Mouse (Mus musculus): ENCODE results near the gene Atxn7l1.

The Atxn7l1 gene

DNA sequence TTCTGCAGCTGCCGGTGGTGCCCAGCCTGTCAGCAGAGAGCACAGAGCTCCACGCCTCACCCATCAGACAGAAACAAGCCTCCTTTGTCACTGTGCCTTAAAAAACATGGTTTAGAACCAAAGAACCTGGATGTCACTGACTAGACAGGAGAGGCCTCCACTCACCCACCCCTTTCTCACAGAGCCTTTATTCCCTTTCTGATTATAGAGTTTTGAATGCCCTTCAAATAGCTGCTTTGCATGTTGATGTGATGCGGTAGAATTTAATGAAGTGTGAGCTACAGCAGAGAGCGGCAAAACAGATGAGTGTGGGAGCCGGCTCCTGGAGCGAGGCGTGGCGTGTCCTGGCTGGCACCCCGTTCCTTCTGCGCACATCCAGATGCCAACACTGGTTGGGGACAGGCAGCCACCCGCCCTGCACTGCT lies 77.6 kb downstream of the Atxn7l1 start:
- no peak for DNase-seq (ENCODE audit: low read depth in 2 of 2, low spot score in 2 of 2)

GRCm38 (mm10) chr12:33225978-33226377 lies 78.5 kb downstream of the Atxn7l1 start:
- DNase-seq (ENCODE audit: low read depth in 2 of 2, low spot score in 2 of 2), result no peak

DNA sequence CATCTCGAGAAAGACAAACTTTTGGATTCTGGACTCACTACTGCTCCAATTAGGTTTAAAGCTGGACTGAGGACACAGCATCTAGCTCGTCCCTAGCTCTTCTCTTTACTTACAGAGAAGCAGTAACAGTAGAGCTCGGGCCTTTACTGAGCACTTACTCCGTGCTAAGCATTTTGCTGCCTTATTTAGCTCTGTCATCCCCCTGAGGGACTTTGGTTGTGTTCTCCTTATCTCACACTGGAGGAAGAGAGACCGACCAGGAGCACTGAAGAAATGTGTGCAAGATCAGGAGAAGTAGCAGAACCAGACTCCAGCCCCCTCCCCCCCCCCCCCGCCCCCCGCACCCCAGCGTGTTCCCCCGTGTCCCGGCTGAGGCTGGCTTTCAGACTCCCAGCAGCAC lies 79.1 kb downstream of the Atxn7l1 start:
- DNase-seq (ENCODE audit: low read depth in 2 of 2, low spot score in 2 of 2), result no peak

- DNase-seq (ENCODE audit: low read depth in 2 of 2, low spot score in 2 of 2), result no peak
These were observed 87.8 kb downstream of the Atxn7l1 start for GRCm38 (mm10) chr12:33235314-33235713.

DNA sequence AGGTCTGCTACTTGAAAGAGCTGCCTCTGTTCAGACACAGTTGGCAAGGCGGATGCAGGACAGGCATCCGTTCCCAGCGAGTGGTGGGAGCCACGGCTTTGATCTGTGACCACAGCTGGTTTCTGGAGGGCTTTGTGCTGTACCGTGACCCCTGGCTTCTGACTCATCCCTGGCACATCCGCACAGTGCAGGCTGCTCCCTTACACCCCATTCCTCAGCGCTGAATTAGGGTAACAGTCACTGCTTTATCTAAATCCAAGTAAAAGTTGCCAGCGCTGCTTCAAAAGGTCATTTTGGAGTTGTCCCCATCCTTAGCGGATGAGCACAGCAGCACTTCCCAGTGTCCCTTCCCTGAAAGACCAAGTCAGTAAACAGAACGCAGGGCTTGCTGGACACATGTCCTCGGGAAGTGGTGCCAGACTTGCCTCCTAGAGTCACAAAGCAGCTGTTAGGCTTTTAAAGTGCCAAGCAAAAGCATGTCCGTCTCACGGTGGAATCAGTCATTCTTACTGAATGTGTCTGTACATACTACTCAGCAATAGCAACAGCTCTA lies 88.4 kb downstream of the Atxn7l1 start:
- no peak for DNase-seq (ENCODE audit: low read depth in 2 of 2, low spot score in 2 of 2)

DNA sequence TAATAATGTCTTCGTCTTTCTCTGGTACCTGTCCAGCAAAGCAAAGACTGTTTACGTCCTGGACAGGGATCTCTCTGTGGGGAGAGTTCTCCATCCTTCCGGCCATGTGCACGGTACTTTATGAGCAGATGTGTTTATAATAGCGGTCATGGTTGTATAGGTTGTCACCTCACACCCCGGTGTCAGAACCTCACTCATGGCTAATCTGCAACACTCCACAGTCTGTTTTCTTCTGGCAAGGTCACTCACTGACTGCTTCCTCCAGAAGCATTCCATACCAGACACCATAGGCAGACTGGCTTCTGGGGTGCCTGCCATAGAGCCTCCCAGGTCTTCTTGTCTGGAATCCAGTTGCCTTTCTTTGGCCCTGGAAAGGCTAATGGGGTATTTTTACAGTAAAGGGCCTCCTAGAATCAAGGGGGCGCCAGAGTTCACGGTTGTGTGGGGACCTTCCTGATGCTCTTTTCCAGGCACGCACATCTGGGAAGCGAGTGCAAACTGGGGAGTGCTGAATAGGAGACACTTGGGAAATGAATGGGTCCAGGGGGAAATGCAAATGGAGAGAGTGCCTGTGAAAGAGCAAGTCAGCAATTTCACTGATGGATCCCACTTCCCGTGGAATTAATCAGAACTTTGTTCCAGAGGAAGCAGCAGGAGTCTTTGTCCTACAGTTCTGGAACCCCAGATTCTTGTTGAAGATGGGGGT lies 89.0 kb downstream of the Atxn7l1 start:
- no peak for DNase-seq (ENCODE audit: low read depth in 2 of 2, low spot score in 2 of 2)

DNA sequence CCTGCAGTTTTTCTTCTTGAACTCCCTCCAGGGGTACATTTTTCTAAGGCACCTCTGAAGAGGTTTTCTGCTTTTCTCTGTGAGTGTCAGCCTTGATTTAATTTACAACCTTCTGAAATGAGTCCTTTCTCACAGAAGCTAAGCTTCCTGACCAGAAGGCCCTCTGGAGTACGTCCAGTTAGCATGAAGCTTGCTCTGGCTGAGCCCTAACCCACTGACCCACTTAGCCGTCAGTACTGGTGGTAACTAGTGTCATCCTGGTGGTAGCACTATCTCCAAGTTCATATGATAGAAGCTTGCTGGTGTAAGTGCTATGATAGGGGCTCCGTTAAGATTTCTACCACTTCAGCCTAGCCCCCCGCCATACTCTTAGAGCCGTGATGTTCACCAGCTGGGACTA lies 89.6 kb downstream of the Atxn7l1 start:
- DNase-seq (ENCODE audit: low read depth in 2 of 2, low spot score in 2 of 2), result no peak

GRCm38 (mm10) chr12:33242679-33243078 lies 95.2 kb downstream of the Atxn7l1 start:
- no peak for DNase-seq (ENCODE audit: low read depth in 2 of 2, low spot score in 2 of 2)

DNA sequence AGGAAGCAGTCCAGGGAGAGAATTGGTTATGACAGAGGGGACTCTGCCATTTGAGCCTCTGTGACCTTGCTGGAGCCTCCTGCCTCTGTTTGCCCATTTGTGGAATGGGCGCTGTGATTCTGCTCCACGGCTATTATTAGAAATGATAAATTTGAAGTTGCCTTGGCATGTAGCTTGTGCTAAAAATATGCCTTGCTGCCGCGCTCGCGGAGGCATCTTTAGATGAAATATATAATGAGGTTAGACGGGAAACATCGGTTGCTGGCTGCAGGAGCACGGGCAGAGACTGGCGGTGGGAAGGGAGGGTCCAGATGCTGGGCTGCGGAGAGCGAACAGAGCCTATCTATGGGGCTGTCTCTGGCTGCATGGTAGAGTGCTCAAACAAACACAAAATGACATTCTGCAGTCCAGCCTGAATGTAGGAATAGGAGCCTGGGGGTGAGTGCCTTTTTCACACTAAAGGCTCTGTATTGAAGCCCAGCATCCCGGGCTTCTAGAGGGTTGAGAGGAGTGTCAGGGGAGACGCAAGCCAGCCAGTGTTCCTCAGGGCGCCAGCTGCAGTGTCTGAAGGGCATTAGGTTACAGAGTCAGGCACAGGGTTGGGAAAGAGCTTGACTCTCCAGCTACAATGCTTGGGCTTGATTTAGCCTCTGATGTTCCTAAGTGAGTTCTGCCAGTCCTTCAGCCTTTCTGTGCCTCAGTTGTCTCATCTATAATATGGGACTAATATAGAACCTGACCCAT lies 96.8 kb downstream of the Atxn7l1 start:
- no peak for DNase-seq (ENCODE audit: low read depth in 2 of 2, low spot score in 2 of 2)

DNA sequence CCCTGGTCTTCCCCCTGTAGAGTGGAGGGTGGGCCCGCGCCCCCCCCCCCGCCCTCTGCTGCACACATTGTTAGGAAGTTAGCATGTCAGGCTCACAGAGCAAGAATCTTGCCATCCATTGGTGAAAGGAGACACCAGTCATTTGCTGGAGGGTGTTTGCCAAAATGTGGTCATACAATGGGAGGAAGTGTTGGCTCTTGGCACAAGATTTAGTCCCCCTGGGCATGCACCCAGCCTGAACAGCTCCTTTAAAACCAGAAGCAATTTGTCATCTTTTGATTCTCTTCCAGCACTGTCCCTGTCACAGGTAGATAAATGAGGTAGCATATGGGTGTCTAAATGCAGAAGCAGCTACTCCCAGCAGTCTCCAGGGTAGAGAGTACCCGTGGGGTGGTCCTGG lies 98.0 kb downstream of the Atxn7l1 start:
- no peak for DNase-seq (ENCODE audit: low read depth in 2 of 2, low spot score in 2 of 2)

DNA sequence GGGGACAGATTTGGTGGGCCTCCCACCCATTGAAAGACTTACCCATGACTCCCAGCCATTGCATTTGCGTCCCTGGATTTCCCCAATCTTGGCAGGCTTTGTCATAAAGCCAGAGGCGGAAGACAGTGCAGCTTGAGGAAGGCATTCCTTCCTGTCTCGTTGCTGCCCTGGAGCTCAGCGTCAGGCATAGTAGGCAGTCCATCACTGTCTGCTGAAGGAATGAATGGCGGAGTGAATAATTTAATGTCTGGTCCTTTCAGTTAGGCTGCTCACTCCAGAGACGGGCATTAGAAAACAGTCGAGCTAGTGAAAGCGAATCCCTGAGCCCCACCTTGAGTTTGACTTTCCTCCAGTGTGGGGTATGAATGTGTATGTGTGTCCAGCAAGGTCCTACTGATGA lies 99.4 kb downstream of the Atxn7l1 start:
- DNase-seq (ENCODE audit: low read depth in 2 of 2, low spot score in 2 of 2), result no peak

GRCm38 (mm10) chr12:33250197-33250596 lies 102.7 kb downstream of the Atxn7l1 start:
- no peak for DNase-seq (ENCODE audit: low read depth in 2 of 2, low spot score in 2 of 2)

DNA sequence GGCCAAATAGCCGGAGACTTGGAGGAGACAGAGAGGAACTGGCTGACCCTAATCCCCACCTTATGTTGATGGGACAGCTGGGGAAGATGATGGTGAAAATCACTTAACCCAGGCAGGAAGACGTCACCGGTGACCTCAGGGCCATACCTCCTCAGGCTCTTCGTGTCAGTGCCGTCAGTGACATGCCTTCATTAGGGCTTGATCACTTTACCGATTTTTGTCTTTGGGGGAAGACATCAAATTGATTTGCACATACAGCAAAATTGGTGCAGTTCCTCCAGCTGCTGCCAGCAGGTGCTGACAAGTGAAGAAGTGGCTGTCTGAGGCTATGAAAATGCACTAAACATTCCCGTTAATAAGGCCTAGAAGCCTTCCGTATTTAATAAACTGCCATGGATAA lies 103.9 kb downstream of the Atxn7l1 start:
- no peak for DNase-seq (ENCODE audit: low read depth in 2 of 2, low spot score in 2 of 2)

DNA sequence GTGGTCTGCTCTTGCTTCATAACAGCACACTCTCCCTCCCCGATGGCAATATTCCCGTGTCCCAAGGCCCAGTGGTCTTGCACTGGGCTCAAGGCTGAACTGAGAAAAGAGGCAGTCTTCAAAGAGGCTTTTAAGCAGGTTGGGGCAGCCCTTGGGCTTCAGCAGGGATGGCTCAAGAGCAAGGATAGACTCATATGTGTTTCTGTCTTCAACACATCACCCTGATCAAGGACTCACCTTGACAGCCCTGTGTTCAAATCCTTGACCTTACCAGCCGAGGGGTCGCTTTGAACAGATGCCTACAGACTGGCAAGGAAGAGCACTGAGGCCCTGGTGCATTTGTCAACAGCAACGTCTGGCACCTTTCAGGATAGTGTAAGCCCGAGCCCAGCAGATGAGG lies 105.1 kb downstream of the Atxn7l1 start:
- no peak for DNase-seq (ENCODE audit: low read depth in 2 of 2, low spot score in 2 of 2)

- DNase-seq (ENCODE audit: low read depth in 2 of 2, low spot score in 2 of 2), result no peak
These were observed 105.7 kb downstream of the Atxn7l1 start for GRCm38 (mm10) chr12:33253206-33253605.

DNA sequence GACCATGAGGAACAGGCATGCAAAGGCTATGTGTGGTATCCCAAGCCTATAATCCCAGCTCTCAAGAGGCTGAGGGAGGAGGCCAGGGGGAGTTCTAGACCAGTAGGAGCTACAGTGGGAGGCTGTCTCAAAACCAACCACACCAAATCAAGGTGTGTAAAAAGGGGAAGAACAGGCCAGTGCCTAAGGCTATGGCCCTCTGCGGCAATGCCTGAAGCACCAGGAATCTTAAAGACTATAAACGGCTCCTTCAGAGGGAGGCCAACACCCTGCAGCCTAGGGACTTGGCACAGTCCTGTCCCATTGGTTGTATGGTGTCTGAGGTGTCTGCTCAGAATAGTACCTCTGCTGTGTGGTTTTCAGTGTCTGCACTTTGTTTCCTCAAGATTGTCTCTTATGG lies 107.8 kb downstream of the Atxn7l1 start:
- DNase-seq (ENCODE audit: low read depth in 2 of 2, low spot score in 2 of 2), result no peak

GRCm38 (mm10) chr12:33256426-33256825 lies 108.9 kb downstream of the Atxn7l1 start:
- DNase-seq (ENCODE audit: low read depth in 2 of 2, low spot score in 2 of 2), result no peak

DNA sequence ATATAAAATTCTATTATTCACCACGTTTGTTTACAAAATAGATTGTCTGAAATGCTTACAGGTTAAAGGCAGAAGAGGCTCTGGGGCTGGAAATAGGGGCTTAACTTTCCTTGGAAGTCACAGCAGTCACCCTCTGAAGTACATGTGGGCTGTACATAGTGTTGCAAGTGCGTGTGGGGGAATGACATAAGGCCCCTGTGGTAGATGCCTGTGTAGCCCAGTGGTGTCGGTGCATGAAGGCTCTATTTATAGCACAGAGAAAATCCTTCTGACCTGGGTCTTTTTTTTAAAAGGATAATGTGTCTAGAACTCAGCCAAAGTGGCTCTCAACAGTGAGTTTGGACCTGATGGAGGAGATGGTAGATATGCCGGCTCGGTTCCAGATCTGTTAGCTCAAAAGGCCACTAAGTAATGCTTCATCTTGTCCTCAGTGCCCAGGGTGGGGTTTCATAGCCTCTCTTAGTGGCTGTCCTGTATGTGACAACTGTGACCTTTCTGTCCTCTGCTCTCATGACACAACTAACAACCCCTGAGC lies 111.6 kb downstream of the Atxn7l1 start:
- no peak for DNase-seq (ENCODE audit: low read depth in 2 of 2, low spot score in 2 of 2)

DNA sequence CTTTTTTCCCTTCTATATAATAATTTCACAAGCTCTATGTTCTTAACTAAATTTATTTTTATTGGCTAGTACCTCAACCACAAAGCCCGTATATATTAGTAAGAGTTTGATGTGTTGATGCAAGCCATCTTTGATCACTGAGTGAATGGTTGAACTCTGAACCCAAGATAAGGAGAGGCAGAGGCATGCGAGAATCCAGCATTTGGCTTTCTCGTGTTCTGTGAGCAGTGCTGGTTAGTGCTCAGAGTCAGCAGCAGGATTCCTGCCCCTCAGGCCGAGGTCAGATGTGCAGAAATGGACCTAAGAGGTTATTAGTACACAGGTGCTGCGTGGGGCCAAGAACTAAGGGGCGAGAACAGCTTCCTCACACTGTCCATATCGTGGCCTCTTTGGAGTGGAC lies 113.1 kb downstream of the Atxn7l1 start:
- no peak for DNase-seq (ENCODE audit: low read depth in 2 of 2, low spot score in 2 of 2)

- DNase-seq (ENCODE audit: low read depth in 2 of 2, low spot score in 2 of 2), result no peak
These were observed 118.4 kb downstream of the Atxn7l1 start for GRCm38 (mm10) chr12:33265877-33266276.

GRCm38 (mm10) chr12:33267965-33268364 lies 120.5 kb downstream of the Atxn7l1 start:
- DNase-seq (ENCODE audit: low read depth in 2 of 2, low spot score in 2 of 2), result no peak

DNA sequence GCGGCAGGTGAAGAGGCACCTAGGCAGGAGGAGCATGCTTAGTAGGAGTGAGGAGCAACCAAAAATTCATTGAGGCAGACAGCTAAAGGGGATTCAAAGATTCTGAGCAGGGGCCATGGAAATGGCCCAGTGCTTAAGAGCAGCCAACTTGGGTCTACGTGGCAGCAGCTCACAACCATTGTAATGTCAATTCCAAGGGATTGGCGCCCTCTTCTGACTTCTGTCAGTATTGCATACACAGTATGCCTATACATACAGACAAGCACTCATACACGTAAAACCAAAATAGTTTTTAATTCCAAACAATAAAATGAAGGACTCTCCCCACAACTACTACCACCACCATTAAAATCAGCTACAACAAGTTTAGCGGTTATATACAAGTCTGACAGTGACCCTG lies 122.2 kb downstream of the Atxn7l1 start:
- peak in 1 of 2 experiments; percentile 9 for DNase-seq (ENCODE audit: low read depth in 2 of 2, low spot score in 2 of 2)

Measured in CD8-positive naive resting alpha-beta T cell, adult 2 months (primary cell).